Mouse (Mus musculus): ENCODE results near the gene Paics. TPM values are rescaled to one million over a fixed set of nuclear protein-coding genes. Genes with fewer than 3 reads are reported as not detected.

Paics gene
- polyA plus RNA-seq, 1 experiment from 2014 or later: 291 TPM

- Histone ChIP-seq H3K4me2 (no peak overlapping the region), H3K9me3 (ENCODE audit: low read depth, low read length) (no peaks in the 10 kb centered on the region), H3K4me3 (ENCODE audit: low read depth, low read length) (no peak overlapping the region), H3K4me1 (ENCODE audit: insufficient read depth) (no peaks in the 10 kb centered on the region), H3K27me3 (ENCODE audit: insufficient read depth, low read length) (no peaks in the 10 kb centered on the region), H3K27ac (ENCODE audit: low read depth) (no peak overlapping the region), H3K9ac (no peak overlapping the region), H3K36me3 (ENCODE audit: insufficient read depth) (peaks cover 26% of the 10 kb centered on the region)
- ATAC-seq (ENCODE audit: insufficient read depth) (no peak), DNase-seq (no peak)
- WGBS: 89% methylated on average over 4 of the region's 4 CpGs
- no peak for TF ChIP-seq CTCF (IDR thresholded peaks at IDR 0.05; ENCODE audit: low read depth)
Observed at GRCm38 (mm10) chr5:76942505-76942904, 8.6 kb upstream of the Paics start.

GRCm38 (mm10) chr5:76944965-76945677 lies 6.0 kb upstream of the Paics start:
- Histone ChIP-seq H3K27me3 (ENCODE audit: insufficient read depth, low read length) (no peaks in the 10 kb centered on the region), H3K4me3 (ENCODE audit: low read depth, low read length) (no peak overlapping the region), H3K9ac (no peak overlapping the region), H3K27ac (ENCODE audit: low read depth) (no peak overlapping the region), H3K9me3 (ENCODE audit: low read depth, low read length) (no peaks in the 10 kb centered on the region), H3K4me2 (no peak overlapping the region), H3K4me1 (ENCODE audit: insufficient read depth) (peaks cover 11% of the 10 kb centered on the region), H3K36me3 (ENCODE audit: insufficient read depth) (peaks cover 29% of the 10 kb centered on the region)
- 54% methylated on average over 6 of the region's 6 CpGs for WGBS
- DNase-seq (no peak), ATAC-seq (ENCODE audit: insufficient read depth) (no peak)
- TF ChIP-seq CTCF (IDR thresholded peaks at IDR 0.05; ENCODE audit: low read depth): no peak

- Histone ChIP-seq H3K4me3 (ENCODE audit: low read depth, low read length) (no peak overlapping the region), H3K27me3 (ENCODE audit: insufficient read depth, low read length) (no peaks in the 10 kb centered on the region), H3K4me2 (no peak overlapping the region), H3K9ac (no peak overlapping the region), H3K9me3 (ENCODE audit: low read depth, low read length) (no peaks in the 10 kb centered on the region), H3K36me3 (ENCODE audit: insufficient read depth) (peaks cover 24% of the 10 kb centered on the region), H3K4me1 (ENCODE audit: insufficient read depth) (peaks cover 11% of the 10 kb centered on the region), H3K27ac (ENCODE audit: low read depth) (no peak overlapping the region)
- no peak for ATAC-seq (ENCODE audit: insufficient read depth)
- no peak for DNase-seq
- WGBS: 79% methylated on average over 2 of the region's 2 CpGs
- no peak for TF ChIP-seq CTCF (IDR thresholded peaks at IDR 0.05; ENCODE audit: low read depth)
Observed at GRCm38 (mm10) chr5:76945678-76946033, 5.5 kb upstream of the Paics start.

GRCm38 (mm10) chr5:76947142-76947541 lies 4.0 kb upstream of the Paics start:
- DNase-seq (no peak), ATAC-seq (ENCODE audit: insufficient read depth) (no peak)
- H3K4me2 ChIP-seq: no peak overlapping the region
- no peaks in the 10 kb centered on the region for H3K27me3 ChIP-seq (ENCODE audit: insufficient read depth, low read length)
- no peak overlapping the region for H3K9ac ChIP-seq
- peaks cover 17% of the 10 kb centered on the region; the same call in 1 of the 2 replicates for H3K36me3 ChIP-seq (ENCODE audit: insufficient read depth)
- peaks cover 11% of the 10 kb centered on the region for H3K4me1 ChIP-seq (ENCODE audit: insufficient read depth)
- no peaks in the 10 kb centered on the region for H3K9me3 ChIP-seq (ENCODE audit: low read depth, low read length)
- H3K27ac ChIP-seq (ENCODE audit: low read depth): no peak overlapping the region
- no peak overlapping the region for H3K4me3 ChIP-seq (ENCODE audit: low read depth, low read length)
- 81% methylated on average over 4 of the region's 4 CpGs for WGBS
- TF ChIP-seq CTCF (IDR thresholded peaks at IDR 0.05; ENCODE audit: low read depth): no peak

GRCm38 (mm10) chr5:76947758-76948157 lies 3.3 kb upstream of the Paics start:
- TF ChIP-seq CTCF (IDR thresholded peaks at IDR 0.05; ENCODE audit: low read depth): no peak
- Histone ChIP-seq H3K4me3 (ENCODE audit: low read depth, low read length) (no peak overlapping the region), H3K4me2 (0 out of 2 replicates have a peak overlapping the region, but pooled peaks have one; percentile 15), H3K27ac (ENCODE audit: low read depth) (no peak overlapping the region), H3K36me3 (ENCODE audit: insufficient read depth) (peaks cover 17% of the 10 kb centered on the region; the same call in 1 of the 2 replicates), H3K9ac (no peak overlapping the region), H3K27me3 (ENCODE audit: insufficient read depth, low read length) (no peaks in the 10 kb centered on the region), H3K9me3 (ENCODE audit: low read depth, low read length) (no peaks in the 10 kb centered on the region), H3K4me1 (ENCODE audit: insufficient read depth) (peaks cover 14% of the 10 kb centered on the region)
- no peak for ATAC-seq (ENCODE audit: insufficient read depth)
- WGBS: 83% methylated on average over 4 of the region's 4 CpGs
- no peak for DNase-seq

GRCm38 (mm10) chr5:76950343-76951105 lies 583 bp upstream of the Paics start:
- peak; percentile 61 for DNase-seq
- H3K27ac ChIP-seq (ENCODE audit: low read depth): peak overlapping the region; percentile 89
- no peak for ATAC-seq (ENCODE audit: insufficient read depth)

More at GRCm38 (mm10) chr5:76950343-76951105, 583 bp upstream of the Paics start:
- Histone ChIP-seq H3K4me1 (ENCODE audit: insufficient read depth) (peaks cover 15% of the 10 kb centered on the region), H3K9ac (peak overlapping the region; percentile 79), H3K9me3 (ENCODE audit: low read depth, low read length) (no peaks in the 10 kb centered on the region), H3K27me3 (ENCODE audit: insufficient read depth, low read length) (no peaks in the 10 kb centered on the region), H3K4me2 (peak overlapping the region; percentile 85), H3K4me3 (ENCODE audit: low read depth, low read length) (peak overlapping the region; percentile 78), H3K36me3 (ENCODE audit: insufficient read depth) (peaks cover 24% of the 10 kb centered on the region; the same call in 1 of the 2 replicates)
- WGBS: under 1% methylated on average over 24 of the region's 24 CpGs
- no peak for TF ChIP-seq CTCF (IDR thresholded peaks at IDR 0.05; ENCODE audit: low read depth)

Data from lung, embryonic 14.5 days (tissue).